Mouse (Mus musculus) heart, embryonic 16.5 days (tissue): Measurements from ENCODE around the gene Klf13. TPM values are rescaled to one million over a fixed set of nuclear protein-coding genes. Genes with fewer than 3 reads are reported as not detected.
A peak's percentile ranks its signal among the peaks of the same experiment; 100 is the strongest.

ENCODE experiments used
- ATAC-seq: fragments of 200-750 bp; cut with Nextera tagmentation; replicated peaks from 2 replicates; pipeline ENCODE4 v1.8.0; 2017; ENCODE audit warnings: moderate number of reproducible peaks; ENCODE audit not compliant: insufficient read depth, low FRiP score; ENCODE audit errors: extremely low read depth
- H3K27ac ChIP-seq: fragments of 300-500 bp; sonication (generic); 2 replicates; pipeline ENCODE4 v1.5.1; 2014; ENCODE audit warnings: mild to moderate bottlenecking, low read length, control low read depth, moderate library complexity
- H3K27me3 ChIP-seq: fragments of 300-500 bp; sonication (generic); 2 replicates; pipeline ENCODE4 v1.6.1; 2014; ENCODE audit warnings: low read length, mixed read lengths; ENCODE audit not compliant: control insufficient read depth, insufficient read depth
- H3K36me3 ChIP-seq: fragments of 300-500 bp; sonication (generic); 2 replicates; pipeline ENCODE4 v1.6.1; 2014; ENCODE audit not compliant: control insufficient read depth, insufficient read depth
- H3K4me1 ChIP-seq: fragments of 300-500 bp; sonication (generic); 2 replicates; pipeline ENCODE4 v1.6.1; 2014; ENCODE audit warnings: low read length, mixed read lengths; ENCODE audit not compliant: control insufficient read depth, insufficient read depth
- H3K4me2 ChIP-seq: fragments of 300-500 bp; sonication (generic); 2 replicates; pipeline ENCODE4 v1.6.1; 2014; ENCODE audit warnings: low read depth, mild to moderate bottlenecking, control low read depth, low read length
- H3K4me3 ChIP-seq: fragments of 300-500 bp; sonication (generic); 2 replicates; pipeline ENCODE4 v1.5.1; 2014; ENCODE audit warnings: mild to moderate bottlenecking, control low read depth, low read length
- H3K9ac ChIP-seq: fragments of 300-500 bp; sonication (generic); 2 replicates; pipeline ENCODE4 v1.6.1; 2014; ENCODE audit warnings: low read length, control low read depth
- H3K9me3 ChIP-seq: fragments of 300-500 bp; sonication (generic); replicated peaks from 2 replicates; pipeline ENCODE4 v1.6.1; 2016; ENCODE audit warnings: low read length; ENCODE audit not compliant: control insufficient read depth
- WGBS: fragments of 180-500 bp; shearing (Covaris S2); extraction: QIAGEN DNeasy Blood & Tissue Kit; methylation state at CpG from one replicate; pipeline ENCODE4 v1.1.7; 2014; 5-methylcytosine and 5-hydroxymethylcytosine counted together
- polyA plus RNA-seq: library from polyadenylated mRNA; unstranded; fragments of >200 nt; fragmentation: Nextera tagmentation; extraction: Ambion mirVana; gene quantifications from 2 replicates; pipeline ENCODE4 v1.2.1, GENCODE M21; 2015

Gene Klf13
- polyA plus RNA-seq, 1 experiment from 2014 or later: 24.2 TPM

DNA sequence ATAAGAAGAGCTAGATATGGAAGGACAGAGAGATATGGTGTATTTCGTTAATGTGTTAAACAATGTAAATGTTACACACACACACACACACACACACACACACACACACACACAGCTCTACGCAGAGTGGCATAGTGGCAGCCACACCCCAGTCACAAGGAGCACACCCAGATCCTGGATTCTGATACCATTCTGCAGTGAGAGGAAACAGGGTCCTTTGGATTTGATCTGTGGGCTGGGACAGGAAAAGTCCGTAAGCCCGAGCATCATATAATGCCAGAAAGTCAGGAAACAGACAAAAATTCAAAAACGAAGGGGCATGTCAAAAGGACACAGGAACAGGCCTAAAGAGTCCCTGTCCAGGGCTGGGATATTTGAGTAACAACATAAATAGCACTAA, 33.1 kb downstream of the Klf13 start:
- H3K36me3 ChIP-seq: no peaks in the 10 kb centered on the region
- 72% methylated on average over 5 of the region's 5 CpGs for WGBS
- no peak overlapping the region for H3K4me3 ChIP-seq
- H3K9me3 ChIP-seq: no peaks in the 10 kb centered on the region
- no peaks in the 10 kb centered on the region for H3K27me3 ChIP-seq
- ATAC-seq: no peak
- peaks cover 52% of the 10 kb centered on the region for H3K4me1 ChIP-seq
- H3K9ac ChIP-seq: 0 out of 2 replicates have a peak overlapping the region, but pooled peaks have one; percentile 2
- H3K4me2 ChIP-seq: no peak overlapping the region
- H3K27ac ChIP-seq: peak overlapping the region; percentile 41; the same call in 1 of the 2 replicates

DNA sequence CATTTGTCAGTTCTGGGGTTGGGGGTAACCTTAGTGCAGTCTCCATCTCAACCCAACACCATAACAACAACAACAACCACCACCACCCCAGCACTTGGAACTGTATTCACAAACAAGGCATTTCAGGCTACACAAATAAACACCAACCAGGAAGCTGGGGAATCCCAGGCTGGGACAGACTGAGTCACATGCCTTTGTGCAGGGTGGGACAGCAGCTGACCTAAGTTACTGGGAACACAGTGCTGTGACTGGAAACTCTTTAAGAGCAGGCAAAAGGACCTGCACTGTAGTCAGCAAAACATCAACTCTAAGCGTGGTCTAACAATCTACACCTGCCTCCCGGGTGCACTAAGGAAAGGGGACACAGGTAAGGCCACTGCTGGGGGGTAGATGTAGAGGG, 33.5 kb downstream of the Klf13 start:
- Histone ChIP-seq H3K9me3 (no peaks in the 10 kb centered on the region), H3K4me1 (peaks cover 51% of the 10 kb centered on the region), H3K27me3 (no peaks in the 10 kb centered on the region), H3K9ac (0 out of 2 replicates have a peak overlapping the region, but pooled peaks have one; percentile 2), H3K36me3 (no peaks in the 10 kb centered on the region), H3K27ac (peak overlapping the region; percentile 41; the same call in 1 of the 2 replicates), H3K4me3 (no peak overlapping the region), H3K4me2 (no peak overlapping the region)
- 78% methylated on average over 2 of the region's 2 CpGs for WGBS
- ATAC-seq: no peak

DNA sequence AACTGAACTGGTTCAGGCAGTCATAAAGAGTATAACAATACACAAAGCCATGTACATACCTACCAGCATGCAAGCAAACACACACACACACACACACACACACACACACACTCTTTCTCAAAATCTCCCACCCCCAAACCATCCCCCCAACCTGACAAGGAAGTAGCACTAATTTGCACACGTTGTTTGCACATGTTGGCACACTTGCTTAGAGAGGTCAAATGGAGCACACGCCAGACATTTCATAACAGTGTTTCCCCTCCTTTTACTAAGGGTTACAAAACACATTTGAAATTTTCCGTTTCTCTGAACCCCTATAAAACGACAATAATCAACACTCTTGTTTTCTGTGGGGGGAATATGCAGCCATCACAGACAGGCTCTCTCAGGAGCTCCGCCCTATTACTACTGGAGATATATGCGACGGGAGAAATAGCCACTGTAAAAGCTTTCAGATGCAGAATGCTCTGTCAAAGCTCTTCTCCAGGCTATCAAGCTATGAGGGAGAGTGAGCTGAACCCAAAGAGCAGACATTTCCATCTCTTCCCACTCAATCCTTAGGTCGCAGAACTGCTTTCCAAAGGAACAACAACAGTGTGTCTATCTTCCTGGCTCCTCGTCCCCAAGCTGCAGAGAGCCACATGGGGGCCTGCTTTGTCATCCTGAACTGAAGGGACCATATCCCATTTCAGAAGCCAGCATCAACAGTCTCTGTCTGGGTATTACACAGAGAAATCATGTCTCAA, 34.9 kb downstream of the Klf13 start:
- 67% methylated on average over 9 of the region's 9 CpGs for WGBS
- Histone ChIP-seq H3K27me3 (no peaks in the 10 kb centered on the region), H3K9me3 (no peaks in the 10 kb centered on the region), H3K27ac (0 out of 2 replicates have a peak overlapping the region, but pooled peaks have one; percentile 9), H3K9ac (0 out of 2 replicates have a peak overlapping the region, but pooled peaks have one; percentile 22), H3K4me3 (no peak overlapping the region), H3K4me1 (peaks cover 42% of the 10 kb centered on the region), H3K36me3 (no peaks in the 10 kb centered on the region), H3K4me2 (no peak overlapping the region)
- ATAC-seq: no peak

DNA sequence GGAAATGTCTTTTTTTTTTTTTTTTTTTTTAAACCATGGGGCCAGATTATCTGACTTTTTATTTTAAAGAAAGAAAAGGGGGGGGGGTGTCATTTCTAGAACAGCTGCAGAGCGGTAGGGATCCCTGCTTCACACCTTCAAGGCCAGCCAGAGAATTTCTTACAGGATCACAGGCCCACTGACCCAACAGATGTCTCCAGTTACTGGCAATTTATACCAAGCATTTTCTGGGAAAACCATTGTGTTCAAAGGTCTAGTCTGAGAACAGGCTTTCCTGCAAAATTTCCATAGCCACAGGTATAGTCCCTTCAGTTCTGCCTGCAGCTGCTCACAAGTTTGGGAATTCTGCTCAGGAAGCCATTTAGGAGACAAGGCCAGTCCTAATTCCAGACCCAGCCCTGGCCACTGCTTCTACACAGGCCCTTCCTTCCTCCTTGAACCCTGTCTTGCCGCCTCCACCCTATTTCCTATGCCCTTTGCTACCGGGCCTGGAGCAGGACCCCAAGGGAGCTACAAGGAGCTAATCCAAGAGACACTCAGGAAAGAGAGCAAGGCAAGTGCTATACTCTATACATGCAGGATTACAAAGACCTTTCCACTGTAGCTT, 36.0 kb downstream of the Klf13 start:
- Histone ChIP-seq H3K4me1 (peaks cover 36% of the 10 kb centered on the region), H3K4me2 (no peak overlapping the region), H3K36me3 (no peaks in the 10 kb centered on the region), H3K9ac (0 out of 2 replicates have a peak overlapping the region, but pooled peaks have one; percentile 30), H3K9me3 (no peaks in the 10 kb centered on the region), H3K4me3 (no peak overlapping the region), H3K27me3 (no peaks in the 10 kb centered on the region), H3K27ac (peak overlapping the region; percentile 36; the same call in 1 of the 2 replicates)
- ATAC-seq: no peak
- 56% methylated on average over 3 of the region's 3 CpGs for WGBS

DNA sequence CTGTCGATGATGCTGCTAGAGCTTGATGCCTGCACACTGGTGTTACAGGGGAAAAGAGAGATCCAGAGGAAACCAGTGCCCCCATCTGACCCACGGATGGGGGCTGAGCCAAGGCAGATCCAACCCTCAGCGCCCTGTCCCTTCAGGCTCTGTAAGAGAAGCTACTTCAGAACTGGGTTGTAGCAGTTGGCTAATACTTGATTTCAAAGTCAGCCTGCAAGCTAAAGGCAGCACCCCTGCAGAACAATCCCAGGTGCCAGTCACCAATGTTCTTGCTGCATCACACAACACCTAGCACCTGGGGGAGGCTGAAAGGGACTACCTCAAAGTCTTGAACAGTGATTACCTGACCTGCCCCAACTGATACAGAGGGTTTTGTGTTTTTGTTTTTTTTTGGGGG, 36.8 kb downstream of the Klf13 start:
- Histone ChIP-seq H3K9ac (no peak overlapping the region), H3K27ac (no peak overlapping the region), H3K9me3 (no peaks in the 10 kb centered on the region), H3K4me3 (no peak overlapping the region), H3K4me1 (peaks cover 44% of the 10 kb centered on the region), H3K4me2 (no peak overlapping the region), H3K27me3 (no peaks in the 10 kb centered on the region), H3K36me3 (no peaks in the 10 kb centered on the region)
- no peak for ATAC-seq
- 66% methylated on average over 3 of the region's 3 CpGs for WGBS

DNA sequence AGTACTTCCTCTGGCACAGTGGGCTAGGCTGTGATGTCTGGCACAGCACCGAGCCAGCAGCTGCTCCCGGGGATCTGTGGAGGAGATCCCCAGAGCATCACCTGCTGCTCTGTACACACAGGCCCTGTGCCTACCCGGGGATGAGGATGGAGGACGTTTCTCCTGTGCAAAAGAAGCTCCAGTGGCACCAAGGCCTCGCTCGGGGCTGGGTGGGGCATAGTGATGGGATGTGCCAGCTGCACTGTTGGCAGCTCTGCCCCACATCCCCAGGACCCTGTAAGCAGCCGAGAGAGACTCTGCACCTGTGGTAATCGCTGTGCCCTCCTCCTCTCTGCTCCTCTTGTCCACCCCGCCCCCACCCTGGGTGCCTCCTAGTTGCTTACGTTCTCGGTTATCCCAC, 37.4 kb downstream of the Klf13 start:
- no peaks in the 10 kb centered on the region for H3K27me3 ChIP-seq
- H3K9ac ChIP-seq: no peak overlapping the region
- no peak overlapping the region for H3K4me3 ChIP-seq
- ATAC-seq: no peak
- H3K4me1 ChIP-seq: peaks cover 47% of the 10 kb centered on the region
- no peak overlapping the region for H3K4me2 ChIP-seq
- no peak overlapping the region for H3K27ac ChIP-seq
- no peaks in the 10 kb centered on the region for H3K9me3 ChIP-seq
- 66% methylated on average over 11 of the region's 11 CpGs for WGBS
- no peaks in the 10 kb centered on the region for H3K36me3 ChIP-seq

DNA sequence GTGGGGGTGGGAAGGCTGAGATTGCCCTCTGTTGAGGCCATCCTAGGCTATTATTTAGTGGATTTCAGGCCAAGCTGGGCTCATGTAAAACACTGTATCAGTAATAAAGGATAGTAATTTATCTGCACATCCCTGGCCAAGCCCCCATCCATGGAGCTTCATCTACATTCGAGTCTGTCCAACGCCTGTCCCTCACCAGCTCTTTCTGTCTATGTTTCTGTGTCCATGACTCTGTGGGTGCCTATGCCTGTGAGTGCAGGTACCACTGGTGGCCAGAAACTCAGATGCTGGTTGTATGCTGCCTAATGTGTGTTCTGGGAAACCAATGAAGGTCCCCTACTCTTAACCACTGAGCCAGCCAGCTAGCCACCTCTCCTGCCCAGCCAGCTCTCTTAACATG, 38.3 kb downstream of the Klf13 start:
- WGBS: 93% methylated on average over 2 of the region's 2 CpGs
- H3K4me3 ChIP-seq: no peak overlapping the region
- no peak for ATAC-seq
- no peak overlapping the region for H3K4me2 ChIP-seq
- no peak overlapping the region for H3K9ac ChIP-seq
- H3K4me1 ChIP-seq: peaks cover 45% of the 10 kb centered on the region
- no peaks in the 10 kb centered on the region for H3K36me3 ChIP-seq
- no peaks in the 10 kb centered on the region for H3K9me3 ChIP-seq
- no peak overlapping the region for H3K27ac ChIP-seq
- no peaks in the 10 kb centered on the region for H3K27me3 ChIP-seq

DNA sequence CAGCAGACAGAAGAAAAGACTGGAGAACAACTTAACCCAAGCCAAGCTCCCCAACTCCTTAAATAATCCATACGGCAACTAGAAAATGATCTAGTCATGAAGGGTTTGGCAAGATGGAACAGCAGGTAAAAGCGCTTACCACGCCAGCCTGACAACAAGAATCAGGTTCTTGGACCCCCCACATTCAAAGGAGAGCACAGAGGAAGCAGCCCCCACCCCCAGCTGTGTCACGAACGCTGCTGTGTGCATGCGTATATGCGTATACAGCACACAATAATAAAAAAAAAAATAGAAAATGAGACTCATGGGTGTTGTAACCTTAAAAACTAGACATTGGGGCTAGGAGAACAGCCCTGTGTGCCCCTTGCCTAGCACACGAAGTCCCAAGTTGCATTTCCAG, 38.8 kb downstream of the Klf13 start:
- H3K9ac ChIP-seq: no peak overlapping the region
- no peak for ATAC-seq
- H3K4me2 ChIP-seq: no peak overlapping the region
- no peaks in the 10 kb centered on the region for H3K27me3 ChIP-seq
- H3K4me1 ChIP-seq: peaks cover 45% of the 10 kb centered on the region
- WGBS: 92% methylated on average over 8 of the region's 8 CpGs
- no peaks in the 10 kb centered on the region for H3K9me3 ChIP-seq
- no peak overlapping the region for H3K4me3 ChIP-seq
- H3K36me3 ChIP-seq: no peaks in the 10 kb centered on the region
- no peak overlapping the region for H3K27ac ChIP-seq

DNA sequence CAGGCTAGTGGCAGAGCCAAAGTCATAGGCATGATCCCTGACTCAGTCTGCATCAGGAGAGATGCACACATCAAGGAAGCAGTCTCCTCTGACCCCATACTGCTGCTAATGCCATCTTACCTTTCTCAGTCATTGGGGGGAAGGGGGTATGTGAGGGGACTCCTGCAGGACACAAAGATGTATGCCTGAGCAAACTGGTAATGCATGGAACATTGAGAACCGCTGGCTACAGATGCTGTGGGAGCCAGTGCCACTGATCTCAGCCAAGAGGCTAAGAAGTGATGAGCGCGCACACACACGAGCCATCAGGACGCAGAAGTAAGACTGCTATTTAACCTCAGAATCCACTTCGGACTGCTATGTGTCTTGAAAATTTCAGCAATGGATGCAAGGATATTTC, 40.5 kb downstream of the Klf13 start:
- no peak for ATAC-seq
- Histone ChIP-seq H3K4me2 (no peak overlapping the region), H3K4me1 (peaks cover 46% of the 10 kb centered on the region), H3K4me3 (no peak overlapping the region), H3K36me3 (no peaks in the 10 kb centered on the region), H3K27ac (0 out of 2 replicates have a peak overlapping the region, but pooled peaks have one; percentile 97), H3K9ac (no peak overlapping the region), H3K27me3 (no peaks in the 10 kb centered on the region), H3K9me3 (no peaks in the 10 kb centered on the region)
- WGBS: 91% methylated on average over 6 of the region's 6 CpGs
